Mouse (Mus musculus) hindbrain, embryonic 11.5 days (tissue): ENCODE data around the gene Gm49380. TPM values are rescaled to one million over a fixed set of nuclear protein-coding genes. Genes with fewer than 3 reads are reported as not detected.
A peak's percentile ranks its signal among the peaks of the same experiment; 100 is the strongest.

Source experiments
- ATAC-seq: fragments of 200-750 bp; cut with Nextera tagmentation; 2 replicates; pipeline ENCODE4 v1.8.0; 2017; ENCODE audit warnings: mild to moderate bottlenecking, moderate TSS enrichment, moderate library complexity; ENCODE audit not compliant: low FRiP score
- DNase-seq: peaks from one replicate; pipeline ENCODE4 v3.0.0-alpha.2; 2015; ENCODE audit warnings: low spot score
- H3K27ac ChIP-seq: fragments of 300-500 bp; sonication (generic); 2 replicates; pipeline ENCODE4 v1.5.1; 2014; ENCODE audit warnings: mild to moderate bottlenecking, low read depth, low read length
- H3K27me3 ChIP-seq: fragments of 300-500 bp; sonication (generic); 2 replicates; pipeline ENCODE4 v1.6.1; 2014; ENCODE audit warnings: mild to moderate bottlenecking, low read length, moderate library complexity, mixed read lengths; ENCODE audit not compliant: control insufficient read depth, insufficient read depth
- H3K36me3 ChIP-seq: fragments of 300-500 bp; sonication (generic); 2 replicates; pipeline ENCODE4 v1.6.1; 2014; ENCODE audit warnings: mild to moderate bottlenecking, low read length, moderate library complexity, mixed read lengths; ENCODE audit not compliant: control insufficient read depth, insufficient read depth
- H3K4me1 ChIP-seq: fragments of 300-500 bp; sonication (generic); replicated peaks from 2 replicates; pipeline ENCODE4 v1.6.1; 2014; ENCODE audit warnings: low read length, mixed read lengths; ENCODE audit not compliant: control insufficient read depth, insufficient read depth
- H3K4me2 ChIP-seq: fragments of 300-500 bp; sonication (generic); replicated peaks from 2 replicates; pipeline ENCODE4 v1.6.1; 2014; ENCODE audit warnings: mild to moderate bottlenecking, low read depth, low read length
- H3K4me3 ChIP-seq: fragments of 300-500 bp; sonication (generic); 2 replicates; pipeline ENCODE4 v1.5.1; 2014; ENCODE audit warnings: low read depth, low read length
- H3K9ac ChIP-seq: fragments of 300-500 bp; sonication (generic); 2 replicates; pipeline ENCODE4 v1.6.1; 2014; ENCODE audit warnings: low read depth, low read length
- H3K9me3 ChIP-seq: fragments of 300-500 bp; sonication (generic); 2 replicates; pipeline ENCODE4 v1.6.1; 2016; ENCODE audit warnings: low read length; ENCODE audit not compliant: control insufficient read depth
- WGBS: fragments of 180-500 bp; shearing (Covaris S2); extraction: QIAGEN DNeasy Blood & Tissue Kit; methylation state at CpG from one replicate; pipeline ENCODE4 v1.1.7; 2014; 5-methylcytosine and 5-hydroxymethylcytosine counted together
- polyA plus RNA-seq: library from polyadenylated mRNA; unstranded; fragments of >200 nt; fragmentation: Nextera tagmentation; extraction: Ambion mirVana; gene quantifications from 2 replicates; pipeline ENCODE4 v1.2.1, GENCODE M21; 2014

Gene Gm49380
- polyA plus RNA-seq, 1 experiment from 2014 or later, result 0.29 TPM

GRCm38 (mm10) chr9:44135731-44136411, 22.6 kb upstream of the Gm49380 start:
- H3K9me3 ChIP-seq, result no peaks in the 10 kb centered on the region
- peaks cover 8% of the 10 kb centered on the region for H3K4me1 ChIP-seq
- no peak overlapping the region for H3K27ac ChIP-seq
- no peak overlapping the region; the same call in 1 of the 2 replicates for H3K4me3 ChIP-seq
- ATAC-seq (no peak), DNase-seq (no peak)
- H3K36me3 ChIP-seq, result no peaks in the 10 kb centered on the region
- H3K4me2 ChIP-seq, result peak overlapping the region; percentile 85
- 65% methylated on average over 7 of the region's 7 CpGs for WGBS
- H3K9ac ChIP-seq, result no peak overlapping the region
- H3K27me3 ChIP-seq, result peaks cover 41% of the 10 kb centered on the region

GRCm38 (mm10) chr9:44134851-44135730, 21.8 kb upstream of the Gm49380 start:
- no peak overlapping the region for H3K27ac ChIP-seq
- no peaks in the 10 kb centered on the region for H3K36me3 ChIP-seq
- ATAC-seq (no peak), DNase-seq (peak; percentile 45)
- H3K4me1 ChIP-seq, result peaks cover 14% of the 10 kb centered on the region
- 4% methylated on average over 49 of the region's 49 CpGs for WGBS
- peaks cover 41% of the 10 kb centered on the region for H3K27me3 ChIP-seq
- H3K9me3 ChIP-seq, result no peaks in the 10 kb centered on the region
- peak overlapping the region; percentile 50 for H3K4me3 ChIP-seq
- H3K4me2 ChIP-seq, result peak overlapping the region; percentile 85
- H3K9ac ChIP-seq, result peak overlapping the region; percentile 45

- H3K4me3 ChIP-seq, result peak within 1 kb of the TSS; percentile 50
- peak within 1 kb of the TSS; percentile 85 for H3K4me2 ChIP-seq
- peak; percentile 67 for DNase-seq
- under 1% methylated on average over 55 of the region's 55 CpGs for WGBS
- ATAC-seq, result no peak
- H3K9me3 ChIP-seq, result no peaks in the 10 kb centered on the region
- H3K36me3 ChIP-seq, result no peaks in the 10 kb centered on the region
- peak within 1 kb of the TSS; percentile 45 for H3K9ac ChIP-seq
- peaks cover 43% of the 10 kb centered on the region for H3K27me3 ChIP-seq
- H3K4me1 ChIP-seq, result peaks cover 14% of the 10 kb centered on the region
- H3K27ac ChIP-seq, result no peak within 1 kb of the TSS
Observed at GRCm38 (mm10) chr9:44134101-44134850, 21.0 kb upstream of the Gm49380 start, which contains the start of gene Mcam. Gene Mcam (plus strand): TSS chr9:44134469.

- 26% methylated on average over 2 of the region's 2 CpGs for WGBS
- no peaks in the 10 kb centered on the region for H3K9me3 ChIP-seq
- no peak overlapping the region for H3K4me3 ChIP-seq
- H3K36me3 ChIP-seq, result no peaks in the 10 kb centered on the region
- peaks cover 14% of the 10 kb centered on the region for H3K4me1 ChIP-seq
- 0 out of 2 replicates have a peak overlapping the region, but pooled peaks have one; percentile 7 for H3K9ac ChIP-seq
- DNase-seq (no peak), ATAC-seq (no peak)
- H3K4me2 ChIP-seq, result 0 out of 2 replicates have a peak overlapping the region, but pooled peaks have one; percentile 11
- H3K27ac ChIP-seq, result no peak overlapping the region
- H3K27me3 ChIP-seq, result peaks cover 44% of the 10 kb centered on the region
Observed at GRCm38 (mm10) chr9:44133287-44133686, 20.0 kb upstream of the Gm49380 start.

- Histone ChIP-seq H3K9me3 (no peaks in the 10 kb centered on the region), H3K27me3 (peaks cover 44% of the 10 kb centered on the region), H3K27ac (no peak overlapping the region), H3K9ac (no peak overlapping the region), H3K36me3 (no peaks in the 10 kb centered on the region), H3K4me1 (peaks cover 14% of the 10 kb centered on the region), H3K4me3 (no peak overlapping the region), H3K4me2 (no peak overlapping the region)
- WGBS, result 66% methylated on average over 5 of the region's 5 CpGs
- ATAC-seq (no peak), DNase-seq (no peak)
Observed at GRCm38 (mm10) chr9:44132200-44132599, 18.9 kb upstream of the Gm49380 start.

GRCm38 (mm10) chr9:44131276-44131590, 17.9 kb upstream of the Gm49380 start:
- 37% methylated on average over 7 of the region's 7 CpGs for WGBS
- peaks cover 14% of the 10 kb centered on the region for H3K4me1 ChIP-seq
- no peak overlapping the region for H3K4me2 ChIP-seq
- ATAC-seq (no peak), DNase-seq (no peak)
- no peak overlapping the region for H3K4me3 ChIP-seq
- no peaks in the 10 kb centered on the region for H3K9me3 ChIP-seq
- H3K27me3 ChIP-seq, result peaks cover 42% of the 10 kb centered on the region
- H3K36me3 ChIP-seq, result no peaks in the 10 kb centered on the region
- H3K9ac ChIP-seq, result no peak overlapping the region
- H3K27ac ChIP-seq, result no peak overlapping the region

- Histone ChIP-seq H3K36me3 (no peaks in the 10 kb centered on the region), H3K4me2 (peak overlapping the region; percentile 69), H3K9me3 (no peaks in the 10 kb centered on the region), H3K27me3 (peaks cover 38% of the 10 kb centered on the region), H3K4me1 (peaks cover 14% of the 10 kb centered on the region), H3K4me3 (peak overlapping the region; percentile 6; the same call in 1 of the 2 replicates), H3K27ac (peak overlapping the region; percentile 56; the same call in 1 of the 2 replicates), H3K9ac (peak overlapping the region; percentile 52)
- peak; percentile 66 for DNase-seq
- peak; percentile 58 for ATAC-seq
- WGBS, result 8% methylated on average over 19 of the region's 19 CpGs
Observed at GRCm38 (mm10) chr9:44130581-44131275, 17.4 kb upstream of the Gm49380 start.

- H3K4me1 ChIP-seq, result peaks cover 13% of the 10 kb centered on the region
- peak overlapping the region; percentile 32 for H3K4me3 ChIP-seq
- H3K27ac ChIP-seq, result peak overlapping the region; percentile 56
- H3K36me3 ChIP-seq, result no peaks in the 10 kb centered on the region
- under 1% methylated on average over 27 of the region's 27 CpGs for WGBS
- DNase-seq, result peak; percentile 70
- H3K9ac ChIP-seq, result peak overlapping the region; percentile 52
- H3K4me2 ChIP-seq, result peak overlapping the region; percentile 69
- ATAC-seq, result peak; percentile 60
- peaks cover 31% of the 10 kb centered on the region for H3K27me3 ChIP-seq
- H3K9me3 ChIP-seq, result no peaks in the 10 kb centered on the region
Observed at GRCm38 (mm10) chr9:44130034-44130433, 16.7 kb upstream of the Gm49380 start.
